Mouse (Mus musculus) left cerebral cortex, adult 11 months (tissue): ENCODE measurements around the gene Kbtbd12.

ENCODE experiments used
- DNase-seq: peaks from one replicate; pipeline ENCODE4 v3.0.0; 2022; ENCODE audit warnings: low spot score

Gene Kbtbd12

DNA sequence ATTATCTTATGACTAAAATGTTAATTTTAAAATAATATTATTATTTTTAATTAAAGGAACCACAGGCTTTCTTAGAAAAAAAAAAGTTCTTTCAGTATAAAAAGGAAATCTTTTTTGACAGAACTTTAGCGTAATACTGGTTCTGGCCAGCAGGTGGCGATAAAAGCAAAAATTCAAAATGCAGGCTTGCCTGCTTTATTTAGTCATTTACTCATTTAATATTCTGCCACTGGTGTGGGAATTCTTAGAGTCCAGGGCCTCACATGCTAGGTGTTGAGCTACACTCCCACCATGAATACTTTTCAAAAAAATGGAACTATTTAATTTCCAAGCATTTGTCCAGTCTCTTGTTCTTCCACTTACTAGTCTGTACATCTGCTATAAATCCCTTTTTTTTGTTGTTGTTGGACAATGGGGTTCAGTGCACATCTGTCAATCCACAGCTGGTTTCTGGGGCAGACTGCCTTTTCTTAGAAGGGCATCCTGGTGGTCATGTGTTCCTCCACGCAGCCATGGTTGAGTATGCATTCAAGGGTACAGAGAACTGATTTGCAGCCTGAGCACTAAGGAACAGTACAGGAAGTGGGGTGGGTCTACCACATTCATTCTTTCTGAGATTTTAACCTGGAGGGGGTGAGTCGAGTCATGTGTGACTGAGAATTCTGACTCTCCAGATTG, 88.5 kb downstream of the Kbtbd12 start:
- DNase-seq: no peak

DNA sequence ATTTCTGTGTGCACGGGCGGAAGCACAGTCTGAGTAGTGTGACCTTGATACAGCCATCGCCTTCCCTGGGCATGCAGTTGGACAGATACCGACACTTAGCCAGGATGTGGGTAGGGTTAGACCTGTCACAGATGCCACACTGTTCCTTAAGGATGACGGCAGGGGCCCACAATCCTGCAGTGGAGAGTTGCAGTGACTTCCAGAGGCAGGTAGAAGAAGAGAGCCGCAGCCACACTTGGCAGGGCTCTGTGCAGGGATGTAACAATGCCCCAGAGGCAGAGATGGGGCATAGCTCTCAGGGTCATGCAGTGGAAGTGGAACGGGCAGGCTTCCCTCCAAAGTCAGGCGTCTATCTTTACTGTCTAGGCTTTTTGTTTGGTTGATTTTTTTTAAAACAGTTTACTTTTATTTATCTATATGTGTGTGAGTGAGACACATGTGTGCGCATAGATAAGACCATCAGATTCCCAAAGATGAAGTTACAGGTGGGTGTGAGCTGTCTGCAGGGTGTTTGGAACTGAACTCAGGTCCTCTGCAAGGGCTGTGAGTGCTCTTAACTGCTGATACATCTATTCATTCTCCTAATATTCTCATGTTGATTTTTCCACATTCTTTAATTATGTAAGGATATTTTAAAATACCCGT, 89.2 kb downstream of the Kbtbd12 start:
- no peak for DNase-seq

DNA sequence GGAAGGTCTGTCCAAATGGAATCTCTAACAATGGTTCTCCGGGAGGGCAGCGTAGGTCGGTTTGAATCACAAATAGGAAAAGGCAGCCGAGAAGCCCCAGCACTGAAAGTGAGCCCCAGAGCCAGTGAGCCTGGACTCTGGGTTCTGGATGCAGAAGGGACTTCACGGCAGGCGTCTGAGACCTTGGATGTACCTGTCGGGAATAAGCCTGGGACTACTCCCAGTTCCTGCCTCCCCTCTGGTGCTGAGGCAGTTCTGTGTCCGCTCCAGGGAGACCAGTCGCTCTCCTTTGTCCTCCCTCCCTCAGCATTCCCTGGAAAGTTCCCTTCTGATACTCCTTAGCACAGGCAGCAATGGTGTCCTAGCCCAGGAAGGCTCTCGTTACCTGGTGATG, 92.4 kb downstream of the Kbtbd12 start:
- no peak for DNase-seq

- no peak for DNase-seq
Measured at GRCm38 (mm10) chr6:88544644-88545396, 92.9 kb downstream of the Kbtbd12 start.

- DNase-seq: no peak
Measured at GRCm38 (mm10) chr6:88544241-88544640, 93.5 kb downstream of the Kbtbd12 start.

DNA sequence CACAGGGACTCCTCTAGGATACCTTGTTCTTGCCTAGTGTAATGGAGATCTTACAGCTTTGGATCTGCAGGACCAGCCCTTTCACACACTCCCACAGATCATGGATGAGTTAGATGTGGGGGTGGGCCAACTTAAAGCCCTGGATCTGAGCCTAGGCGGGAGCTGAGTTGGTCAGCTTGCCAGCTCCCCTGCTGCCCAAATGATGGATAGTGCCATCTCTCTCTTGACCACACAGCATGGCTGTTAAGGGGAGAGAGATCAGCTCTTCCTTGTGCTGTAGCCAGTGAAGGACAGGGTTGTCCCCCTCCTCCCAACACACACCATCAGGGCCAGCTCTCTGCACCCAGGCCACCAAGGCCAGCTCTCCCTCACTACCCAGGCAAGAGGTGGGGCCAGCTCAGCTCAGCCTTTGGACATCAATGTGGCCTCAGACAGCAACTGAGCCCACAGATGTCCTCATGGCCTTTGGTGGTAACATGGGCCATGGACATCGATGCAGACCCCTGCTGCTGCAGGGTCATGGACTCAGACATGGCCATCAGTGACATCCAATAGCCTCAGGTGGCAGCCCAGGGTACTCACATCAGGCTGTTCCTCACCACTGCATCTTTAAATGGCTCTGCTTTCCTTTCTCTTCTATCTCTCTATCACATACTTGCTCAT, 97.5 kb downstream of the Kbtbd12 start:
- DNase-seq: no peak

DNA sequence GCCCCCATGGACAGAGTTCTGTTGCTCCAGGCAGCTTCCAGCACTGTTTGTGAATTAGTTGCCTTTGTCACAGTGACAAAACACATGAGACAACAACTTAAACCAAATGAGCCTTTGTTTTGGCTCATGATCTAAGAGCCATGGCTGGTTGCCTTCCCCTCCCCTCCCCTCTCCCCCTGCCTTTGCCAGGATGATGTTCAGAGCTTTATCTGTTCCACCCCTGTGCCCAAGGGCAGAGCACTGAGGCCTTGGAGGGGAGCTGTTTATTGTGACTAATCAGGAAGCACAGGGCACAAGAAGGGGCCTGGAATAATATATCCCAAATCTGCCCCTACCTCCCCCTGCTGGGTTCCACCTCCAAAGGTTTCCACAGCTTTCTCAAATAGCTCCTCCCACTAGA, 107.4 kb downstream of the Kbtbd12 start:
- no peak for DNase-seq

DNA sequence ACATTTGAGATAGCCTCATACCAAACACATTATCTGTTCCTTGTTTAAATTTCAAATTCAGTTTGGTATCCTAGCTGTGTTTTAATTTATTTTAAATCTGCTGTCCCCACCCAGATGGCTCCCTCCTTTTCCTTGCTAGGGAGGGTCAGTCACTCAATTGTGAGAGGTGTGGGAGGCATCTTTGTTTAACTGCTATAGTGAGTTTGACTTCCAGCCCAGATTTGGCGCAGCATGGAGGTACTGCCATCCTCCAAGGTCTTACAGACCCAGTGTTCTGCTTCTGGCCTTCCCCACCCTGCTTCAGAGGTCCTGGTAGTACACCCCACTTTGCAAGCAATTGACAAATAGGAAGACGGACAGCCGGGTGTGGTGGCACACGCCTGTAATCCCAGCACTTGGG, 113.7 kb downstream of the Kbtbd12 start:
- DNase-seq: no peak

DNA sequence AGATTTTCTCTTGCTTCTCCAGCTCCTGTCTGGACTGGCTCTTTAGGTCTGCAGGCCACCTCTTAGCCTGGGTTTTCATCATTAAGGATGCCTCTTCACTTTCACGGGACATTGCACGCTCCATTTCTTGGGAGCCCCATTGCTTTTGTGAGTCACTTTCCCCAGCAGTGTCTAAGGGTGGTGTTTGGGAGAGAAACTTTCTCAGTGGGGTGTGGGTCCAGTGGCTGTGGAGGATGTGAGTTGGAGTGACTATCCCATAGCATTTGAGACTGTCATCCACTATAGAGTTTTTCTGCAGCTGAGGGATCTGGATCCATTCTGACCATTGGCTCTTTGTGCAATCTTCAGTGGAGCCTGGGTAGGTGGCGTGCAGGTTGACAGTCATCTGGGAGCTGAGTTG, 114.3 kb downstream of the Kbtbd12 start:
- no peak for DNase-seq

- DNase-seq: no peak
Measured at GRCm38 (mm10) chr6:88523043-88523442, 114.7 kb downstream of the Kbtbd12 start.

DNA sequence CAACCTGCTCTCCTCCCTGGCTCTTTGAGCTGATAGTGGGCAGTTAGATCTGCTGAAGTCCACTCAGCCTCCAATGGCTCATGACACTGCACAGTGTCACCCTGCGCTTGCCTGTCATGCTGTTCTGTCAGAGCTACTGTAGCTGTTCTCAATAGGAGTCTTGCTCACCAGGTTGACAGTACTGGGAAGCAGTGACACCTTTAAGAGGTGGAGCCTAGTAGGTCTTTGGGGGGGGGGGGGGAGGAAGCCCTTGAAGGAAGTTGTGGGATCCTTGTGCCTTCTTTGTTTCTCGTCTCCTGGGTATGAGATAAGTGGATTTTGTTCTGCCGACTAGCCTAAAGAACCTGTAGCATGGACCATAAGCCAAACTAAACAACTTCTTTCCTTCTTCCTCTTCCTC, 115.1 kb downstream of the Kbtbd12 start:
- no peak for DNase-seq

DNA sequence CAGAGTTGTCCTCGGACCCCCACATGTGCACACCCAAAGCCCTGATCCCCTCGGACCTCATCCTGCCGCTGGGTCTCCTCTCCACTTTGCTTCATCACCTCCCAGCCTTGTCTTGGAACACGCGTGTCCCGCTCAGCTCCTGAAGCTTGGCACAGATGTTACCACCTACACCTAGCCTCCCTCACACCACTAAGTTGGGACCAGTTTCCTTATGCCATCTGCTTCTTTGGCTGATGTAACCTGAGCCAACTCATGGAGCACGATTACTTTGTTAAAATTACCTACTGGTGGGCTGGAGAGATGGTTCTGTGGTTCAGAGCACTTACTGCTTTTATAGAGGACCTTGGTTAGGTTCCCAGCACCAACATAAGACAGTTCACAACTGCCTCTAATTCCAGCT, 115.9 kb downstream of the Kbtbd12 start:
- no peak for DNase-seq

GRCm38 (mm10) chr6:88518404-88519263, 119.1 kb downstream of the Kbtbd12 start, which contains the start of gene Sec61a1:
Gene Sec61a1, minus strand, starts transcription at chr6:88518905.
- peak; percentile 93 for DNase-seq

DNA sequence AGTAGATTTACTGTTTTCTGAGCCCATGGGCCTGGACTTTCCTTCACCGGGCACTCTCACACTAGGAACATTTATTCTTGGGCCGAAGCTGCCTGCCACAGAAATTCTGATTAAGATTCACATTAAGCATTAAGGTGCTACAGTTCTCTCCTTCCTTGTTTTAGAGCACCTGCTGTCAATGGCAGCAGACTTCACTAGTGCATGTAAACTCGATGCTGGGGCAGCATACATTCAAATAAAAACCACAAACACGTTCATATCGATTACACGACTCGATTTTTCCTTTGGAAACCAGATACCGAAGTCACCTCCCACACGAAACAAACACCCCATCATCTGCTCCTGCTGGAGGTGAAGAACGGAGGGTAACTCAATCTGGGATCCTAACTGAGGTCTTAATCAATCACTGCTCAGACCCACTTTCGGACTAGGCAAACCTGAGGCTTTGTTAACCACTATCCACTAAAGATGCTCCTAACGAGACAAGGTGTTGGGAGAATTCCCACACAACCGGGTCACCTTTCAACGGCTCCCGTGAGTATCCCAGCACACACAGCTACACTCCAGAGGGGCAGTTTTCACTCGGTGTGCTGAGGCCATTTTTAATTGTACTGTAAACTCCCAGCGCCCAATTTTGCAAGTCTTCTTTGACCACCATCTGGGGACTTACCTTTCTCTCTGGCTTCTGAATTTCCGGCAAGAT, 119.9 kb downstream of the Kbtbd12 start:
- DNase-seq: no peak

DNA sequence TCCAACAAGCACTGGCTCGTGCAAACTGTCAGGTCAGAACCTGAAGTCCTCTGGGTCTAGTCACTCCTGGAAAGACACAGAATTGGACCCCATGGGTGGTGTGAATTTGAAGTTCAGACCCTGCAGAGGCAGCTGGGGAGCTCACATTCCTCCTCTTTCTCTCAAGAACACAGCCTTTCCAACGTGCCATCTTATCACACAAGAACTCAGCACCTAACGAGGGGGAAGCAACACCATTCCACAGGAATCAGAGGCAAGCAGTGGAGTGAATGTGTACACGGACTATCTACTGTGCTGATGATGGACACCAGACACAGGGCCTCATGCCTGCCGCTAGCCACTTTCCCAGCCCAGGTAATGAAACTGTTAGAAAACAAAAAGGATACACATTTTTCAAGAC, 121.1 kb downstream of the Kbtbd12 start:
- no peak for DNase-seq

DNA sequence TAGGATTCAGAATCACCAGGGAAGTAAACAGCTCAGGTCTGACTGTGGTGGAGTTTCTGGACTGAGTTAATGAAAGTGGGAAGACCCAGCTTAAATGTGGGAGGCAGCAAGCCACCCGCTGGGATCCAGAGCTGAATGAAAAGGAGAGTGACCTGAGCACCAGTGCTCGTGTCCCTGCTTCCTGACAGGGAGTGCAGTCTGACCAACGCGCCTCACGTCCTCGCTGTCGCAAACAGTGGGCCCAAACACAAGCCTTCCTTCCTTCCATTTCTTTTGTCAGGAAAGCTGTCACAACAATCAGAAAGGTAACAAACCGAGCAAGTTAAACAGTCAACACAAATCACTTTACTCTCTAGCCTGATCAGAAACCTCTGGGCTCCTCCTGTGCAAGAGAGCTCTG, 121.8 kb downstream of the Kbtbd12 start:
- no peak for DNase-seq

DNA sequence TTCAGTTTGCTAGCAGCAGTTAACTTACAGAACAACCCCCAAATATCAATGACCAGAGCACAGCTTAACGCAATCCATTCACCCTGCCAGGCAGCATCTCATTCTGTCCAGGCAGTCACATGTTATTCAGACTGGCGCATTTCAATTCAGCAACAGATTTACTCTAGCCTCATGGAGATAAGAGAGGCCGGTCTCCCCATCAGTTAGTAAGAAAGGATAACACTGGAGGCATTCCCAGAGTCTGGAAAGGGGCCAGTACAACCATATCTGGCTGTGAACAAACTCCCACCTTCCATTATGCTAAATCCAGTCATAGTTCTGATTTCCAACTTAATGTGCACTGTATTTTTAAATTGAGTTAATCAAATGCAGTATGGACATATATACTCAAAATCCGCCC, 123.2 kb downstream of the Kbtbd12 start:
- DNase-seq: no peak

- DNase-seq: no peak
Measured at GRCm38 (mm10) chr6:88513984-88514383, 123.8 kb downstream of the Kbtbd12 start.

GRCm38 (mm10) chr6:88503044-88503443, 134.7 kb downstream of the Kbtbd12 start:
- no peak for DNase-seq

DNA sequence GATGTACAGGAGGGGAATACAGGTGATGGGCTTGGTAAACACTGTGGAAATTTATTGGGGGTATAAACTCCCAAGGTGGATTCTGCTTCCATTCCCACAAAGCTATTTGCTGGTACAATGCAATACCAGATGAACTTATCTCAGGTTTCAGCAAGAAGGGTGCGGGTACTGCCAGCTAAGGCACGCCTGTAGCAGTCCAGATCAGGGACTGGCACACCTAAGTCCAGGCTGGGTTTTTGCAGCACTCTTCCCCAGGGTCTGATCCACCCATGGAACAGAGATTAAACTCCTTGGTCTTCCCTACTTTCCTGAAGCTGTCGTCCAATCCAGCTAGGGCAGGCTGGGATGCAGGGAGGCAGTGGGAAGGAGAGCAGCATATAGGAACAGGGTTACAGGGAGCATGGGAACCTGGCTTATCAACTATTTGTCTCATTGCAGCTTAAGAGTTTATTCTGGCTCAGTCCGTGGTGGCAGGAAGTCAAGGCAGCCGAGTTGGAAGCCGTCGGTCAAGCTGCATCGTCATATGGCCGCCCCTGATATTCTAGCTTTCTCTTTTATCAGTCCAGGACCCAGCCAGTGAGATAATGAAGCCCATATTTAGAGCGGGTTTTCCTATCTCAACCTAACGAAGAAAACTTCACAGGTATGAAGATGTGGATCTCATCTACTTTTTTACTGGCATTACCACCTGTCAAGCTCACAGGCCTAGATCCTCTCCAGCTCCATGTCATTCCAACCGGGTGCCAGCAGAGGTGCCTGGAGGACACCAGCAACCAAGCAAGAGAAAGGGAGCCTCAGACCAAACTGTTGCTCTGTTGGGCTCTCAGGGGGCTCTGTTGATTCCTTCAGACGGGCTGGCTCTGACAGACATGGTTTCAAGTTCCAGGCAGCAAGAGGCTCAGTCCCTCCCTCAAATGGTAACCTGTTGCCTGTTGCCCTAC, 135.4 kb downstream of the Kbtbd12 start:
- DNase-seq: no peak
